Mouse (Mus musculus) cortical plate, adult 2 months (tissue): ENCODE results near the gene Sox10.

Experiments used
- CTCF ChIP-seq: fragments of 200-500 bp; IDR thresholded peaks from 2 replicates; pipeline ENCODE4 v1.5.1; 2011; ENCODE audit warnings: mild to moderate bottlenecking, control low read depth, low read length; ENCODE audit not compliant: insufficient read depth; ENCODE audit errors: extremely low read depth
- POLR2A ChIP-seq: fragments of 200-500 bp; IDR thresholded peaks from 2 replicates; pipeline ENCODE4 v1.6.1; 2011; ENCODE audit warnings: mild to moderate bottlenecking, low read length, control low read depth; ENCODE audit not compliant: insufficient read depth; ENCODE audit errors: extremely low read depth

DNA sequence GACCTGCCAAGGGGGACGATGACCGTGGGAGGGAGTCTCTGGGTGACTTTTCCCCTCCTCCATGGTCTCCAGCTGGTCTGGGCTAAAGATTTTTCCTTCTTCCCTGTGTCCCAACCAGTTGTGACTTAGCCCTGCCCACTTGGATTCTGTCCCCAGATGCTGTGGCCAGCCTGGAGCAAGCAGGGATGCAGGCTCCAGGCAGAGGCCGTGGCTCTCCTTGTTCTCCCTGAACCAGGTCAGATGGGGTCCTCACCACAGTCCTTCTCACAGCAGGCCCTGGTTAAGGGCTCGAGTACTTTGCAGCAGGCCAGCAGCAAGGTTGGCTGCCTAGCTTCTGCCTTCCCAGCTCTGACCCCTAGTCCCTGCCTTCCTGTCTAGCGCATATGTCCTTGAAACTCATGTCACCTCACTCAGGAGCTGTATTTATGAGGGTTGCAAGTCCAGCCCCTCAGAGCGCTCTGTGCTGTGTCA is 31.8 kb downstream of the Sox10 start:
- TF ChIP-seq CTCF (no peak), POLR2A (no peak)
